Mouse (Mus musculus): ENCODE data around the gene Antxr1. TPM values are rescaled to one million over a fixed set of nuclear protein-coding genes. Genes with fewer than 3 reads are reported as not detected.

Antxr1 gene
- total RNA-seq, 2 experiments from 2014 or later, result 8.7 to 10.2 TPM

- DNase-seq (ENCODE audit: low spot score in 2 of 2), result no peak
Measured at GRCm38 (mm10) chr6:87143594-87143993, 192.0 kb downstream of the Antxr1 start.

- DNase-seq (ENCODE audit: low spot score in 2 of 2), result no peak
Measured at GRCm38 (mm10) chr6:87142239-87142638, 193.4 kb downstream of the Antxr1 start.

- peak in 1 of 2 experiments; percentile 48 for DNase-seq (ENCODE audit: low spot score in 2 of 2)
Measured at GRCm38 (mm10) chr6:87139796-87140553, 195.6 kb downstream of the Antxr1 start.

- DNase-seq (ENCODE audit: low spot score in 2 of 2), result no peak
Measured at GRCm38 (mm10) chr6:87138479-87138878, 197.1 kb downstream of the Antxr1 start.

- DNase-seq (ENCODE audit: low spot score in 2 of 2), result peak in 1 of 2 experiments; percentile 15
Measured at GRCm38 (mm10) chr6:87133966-87134546, 201.6 kb downstream of the Antxr1 start.

GRCm38 (mm10) chr6:87133520-87133919, 202.1 kb downstream of the Antxr1 start:
- DNase-seq (ENCODE audit: low spot score in 2 of 2), result no peak

GRCm38 (mm10) chr6:87131078-87131477, 204.5 kb downstream of the Antxr1 start:
- DNase-seq (ENCODE audit: low spot score in 2 of 2), result no peak

- DNase-seq (ENCODE audit: low spot score in 2 of 2), result no peak
Measured at GRCm38 (mm10) chr6:87130628-87131027, 205.0 kb downstream of the Antxr1 start.

- DNase-seq (ENCODE audit: low spot score in 2 of 2), result no peak
Measured at GRCm38 (mm10) chr6:87129861-87130260, 205.8 kb downstream of the Antxr1 start.

- no peak for DNase-seq (ENCODE audit: low spot score in 2 of 2)
Measured at GRCm38 (mm10) chr6:87127049-87127753, 208.4 kb downstream of the Antxr1 start.

- DNase-seq (ENCODE audit: low spot score in 2 of 2), result peak in 1 of 2 experiments; percentile 14
Measured at GRCm38 (mm10) chr6:87123973-87124372, 211.6 kb downstream of the Antxr1 start.

- DNase-seq (ENCODE audit: low spot score in 2 of 2), result no peak
Measured at GRCm38 (mm10) chr6:87123406-87123805, 212.2 kb downstream of the Antxr1 start.

- DNase-seq (ENCODE audit: low spot score in 2 of 2), result no peak
Measured at GRCm38 (mm10) chr6:87121961-87122360, 213.7 kb downstream of the Antxr1 start.

- no peak for DNase-seq (ENCODE audit: low spot score in 2 of 2)
Measured at GRCm38 (mm10) chr6:87120661-87121060, 215.0 kb downstream of the Antxr1 start.

- no peak for DNase-seq (ENCODE audit: low spot score in 2 of 2)
Measured at GRCm38 (mm10) chr6:87119975-87120374, 215.6 kb downstream of the Antxr1 start.

- DNase-seq (ENCODE audit: low spot score in 2 of 2), result no peak
Measured at GRCm38 (mm10) chr6:87119066-87119837, 216.4 kb downstream of the Antxr1 start.

- no peak for DNase-seq (ENCODE audit: low spot score in 2 of 2)
Measured at GRCm38 (mm10) chr6:87116596-87116995, 219.0 kb downstream of the Antxr1 start.

- DNase-seq (ENCODE audit: low spot score in 2 of 2), result no peak
Measured at GRCm38 (mm10) chr6:87115981-87116380, 219.6 kb downstream of the Antxr1 start.

- no peak for DNase-seq (ENCODE audit: low spot score in 2 of 2)
Measured at GRCm38 (mm10) chr6:87112125-87112524, 223.5 kb downstream of the Antxr1 start.

- DNase-seq (ENCODE audit: low spot score in 2 of 2), result no peak
Measured at GRCm38 (mm10) chr6:87111493-87111892, 224.1 kb downstream of the Antxr1 start.

GRCm38 (mm10) chr6:87104123-87104796, 231.4 kb downstream of the Antxr1 start, which contains the start of gene D6Ertd527e:
TSS of gene D6Ertd527e (plus strand) at chr6:87104746.
- no peak for DNase-seq (ENCODE audit: low spot score in 2 of 2)
